Mouse (Mus musculus) gastrocnemius, adult 2 months (tissue): ENCODE measurements around the gene Gm28043. TPM values are rescaled to one million over a fixed set of nuclear protein-coding genes. Genes with fewer than 3 reads are reported as not detected.

Experiments
- DNase-seq: peaks from one replicate; pipeline ENCODE4 v3.0.0; 2022
- H3K27ac ChIP-seq: fragments of 200-600 bp; 2 replicates; pipeline ENCODE4 v1.8.1; 2022; ENCODE audit warnings: mild to moderate bottlenecking
- H3K4me3 ChIP-seq: fragments of 200-600 bp; 2 replicates; pipeline ENCODE4 v1.8.1; 2022; ENCODE audit warnings: mild to moderate bottlenecking, moderate library complexity
- CTCF ChIP-seq: fragments of 200-600 bp; IDR thresholded peaks from 2 replicates; pipeline ENCODE4 v1.8.1; 2022; ENCODE audit warnings: antibody characterized with exemption, mild to moderate bottlenecking, moderate library complexity
- intact Hi-C: fragments of 180-260 bp; cut with DNase I; formaldehyde crosslinking; loops from one replicate; pipeline ENCODE4 v1.15.1; 2025
- total RNA-seq, 2 experiments: library from RNA; stranded (reverse); gene quantifications; 2 replicates each; pipeline ENCODE4 v1.2.3; 2021

Gm28043 gene
- total RNA-seq, 2 experiments from 2014 or later: 0.70 to 1.2 TPM

DNA sequence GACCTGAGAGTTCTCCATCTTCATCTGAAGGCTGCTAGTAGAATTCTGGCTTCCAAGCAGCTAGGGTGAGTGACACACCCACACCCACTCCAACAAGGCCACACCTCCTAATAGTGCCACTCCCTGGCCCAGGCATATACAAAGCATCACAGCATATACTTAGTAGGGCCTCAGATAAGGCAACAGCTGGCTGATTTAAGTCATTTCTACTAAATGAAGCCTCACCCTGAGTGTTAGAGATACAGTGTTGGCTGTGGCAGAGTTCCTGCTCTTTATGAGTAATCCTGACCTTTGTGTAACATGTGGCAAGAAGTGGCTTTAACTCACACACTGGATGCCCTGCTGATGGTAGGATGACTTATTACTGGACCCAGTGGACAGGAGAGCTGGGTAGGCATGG is 55.3 kb downstream of the Gm28043 start:
- TF ChIP-seq CTCF: no peak
- no peak overlapping the region for H3K4me3 ChIP-seq
- H3K27ac ChIP-seq: no peak overlapping the region
- no peak for DNase-seq
- intact Hi-C loops: no loop called here

DNA sequence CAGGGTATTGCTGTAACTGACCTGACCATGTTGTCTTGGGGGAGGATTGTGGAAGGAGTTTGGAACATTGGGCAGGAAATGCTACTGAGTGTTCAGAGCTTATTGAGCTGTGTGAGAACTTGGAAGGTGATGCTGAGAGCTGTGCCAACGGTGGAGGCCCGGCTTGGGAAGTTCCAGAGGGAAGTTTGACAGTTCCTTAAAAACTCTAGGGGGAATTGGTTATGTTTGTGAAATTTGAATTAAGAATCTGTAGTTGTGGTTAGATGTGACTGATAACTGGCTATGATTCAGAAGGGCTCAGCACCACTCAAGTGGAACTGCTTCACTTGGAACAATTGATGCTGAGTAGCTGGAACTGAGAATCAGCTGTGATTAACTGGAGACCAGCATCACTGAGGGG is 56.3 kb downstream of the Gm28043 start:
- Histone ChIP-seq H3K27ac (no peak overlapping the region), H3K4me3 (no peak overlapping the region)
- DNase-seq: no peak
- no peak for TF ChIP-seq CTCF
- intact Hi-C loops: no loop called here

DNA sequence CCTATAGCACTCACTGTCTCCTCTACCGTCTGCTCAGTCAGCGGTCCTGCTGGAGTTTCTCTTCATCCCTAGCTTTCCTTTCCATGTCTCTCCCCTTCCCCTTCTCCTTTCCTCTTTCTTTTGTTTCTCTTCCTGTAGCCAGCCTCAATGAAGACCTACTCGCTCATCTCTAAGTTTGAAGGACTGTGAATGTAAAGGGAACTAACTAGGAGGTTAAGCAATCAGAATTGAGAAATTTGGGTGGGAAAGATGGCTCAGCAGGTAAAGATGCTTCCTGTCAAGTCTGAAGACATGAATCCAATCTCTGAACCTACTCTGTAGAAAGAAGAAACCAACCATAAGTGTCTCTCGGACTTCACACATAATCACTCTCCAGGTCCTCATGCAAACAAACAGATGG is 58.6 kb downstream of the Gm28043 start:
- Histone ChIP-seq H3K4me3 (no peak overlapping the region), H3K27ac (no peak overlapping the region)
- TF ChIP-seq CTCF: no peak
- DNase-seq: no peak
- intact Hi-C loops: no loop called here

DNA sequence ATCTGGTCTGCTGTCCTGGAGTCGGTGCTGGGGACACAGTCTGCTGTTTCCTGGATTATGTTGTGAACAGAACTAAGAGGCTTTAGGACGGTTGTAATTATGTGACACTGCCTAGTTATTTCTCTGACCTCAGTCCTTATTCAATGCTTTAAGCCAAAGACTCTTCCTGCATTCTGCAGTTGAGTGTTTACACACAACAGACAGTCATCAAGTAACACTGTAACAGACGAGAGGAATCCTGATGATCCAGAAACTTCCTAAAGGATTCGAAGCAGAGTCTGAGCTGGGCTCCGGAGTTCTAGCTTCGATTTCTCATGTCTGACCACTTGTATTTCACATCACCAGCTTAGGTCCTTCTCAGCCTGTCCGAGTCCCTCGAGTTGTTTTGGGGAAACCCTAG is 63.9 kb downstream of the Gm28043 start:
- H3K27ac ChIP-seq: no peak overlapping the region
- no peak for DNase-seq
- intact Hi-C loops: no loop called here
- no peak for TF ChIP-seq CTCF
- H3K4me3 ChIP-seq: no peak overlapping the region

DNA sequence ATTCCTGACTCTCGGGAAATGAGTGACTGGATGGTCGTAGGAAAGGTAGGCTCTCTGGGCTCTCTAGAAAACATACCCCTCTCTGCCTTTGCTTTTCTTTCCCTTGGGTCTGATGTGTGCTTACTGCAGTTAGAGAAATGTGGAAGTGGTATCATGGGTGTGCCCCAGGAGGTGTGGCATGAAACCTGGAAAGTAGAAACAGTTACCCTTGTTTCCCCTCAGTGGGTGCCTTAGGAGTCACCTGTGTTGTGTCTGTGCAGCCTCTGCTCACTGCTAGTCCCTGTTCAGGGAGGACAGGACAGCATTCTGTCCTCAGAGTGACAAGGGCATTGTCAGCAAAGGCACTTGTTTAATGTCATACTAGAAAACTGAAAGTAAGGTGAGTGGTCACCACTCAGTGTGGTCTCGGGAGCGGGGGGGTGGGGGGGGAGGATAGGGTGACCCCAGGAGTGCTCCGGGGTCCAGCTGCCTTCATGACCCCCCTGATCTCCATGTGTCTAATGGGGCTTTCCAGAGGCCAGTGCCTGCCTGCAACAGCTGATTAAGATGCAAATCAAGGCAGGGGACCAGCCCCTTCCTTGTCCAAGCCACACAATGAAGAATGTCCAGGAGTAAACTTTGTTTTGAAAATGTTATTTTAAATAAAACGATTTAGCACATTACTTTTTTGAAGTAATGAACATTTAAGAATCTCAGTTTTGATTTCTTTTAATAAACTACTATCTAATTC is 64.5 kb downstream of the Gm28043 start:
- H3K4me3 ChIP-seq: no peak overlapping the region
- no peak overlapping the region for H3K27ac ChIP-seq
- intact Hi-C loops: no loop called here
- no peak for DNase-seq
- no peak for TF ChIP-seq CTCF

DNA sequence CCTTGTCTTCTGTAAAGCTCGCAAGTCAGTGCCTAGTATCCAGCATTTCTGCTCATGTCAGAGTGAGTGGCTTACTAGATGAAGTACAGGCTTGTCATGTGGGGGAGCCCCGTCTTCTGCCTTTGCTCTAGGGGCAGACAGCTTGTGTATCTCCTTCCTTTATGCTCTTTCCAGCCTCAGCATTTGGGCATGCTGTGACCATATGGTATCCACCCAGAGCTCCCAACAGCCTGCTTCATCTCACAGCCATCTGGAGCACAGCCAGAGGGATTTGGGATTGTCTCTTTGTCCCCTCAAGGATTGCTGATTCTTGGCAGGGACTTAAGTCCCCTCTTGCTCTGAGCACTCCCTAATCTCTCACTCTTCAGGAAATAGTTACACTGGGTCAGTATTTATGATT is 65.5 kb downstream of the Gm28043 start:
- TF ChIP-seq CTCF: no peak
- no peak overlapping the region for H3K4me3 ChIP-seq
- intact Hi-C loops: no loop called here
- DNase-seq: no peak
- H3K27ac ChIP-seq: no peak overlapping the region

DNA sequence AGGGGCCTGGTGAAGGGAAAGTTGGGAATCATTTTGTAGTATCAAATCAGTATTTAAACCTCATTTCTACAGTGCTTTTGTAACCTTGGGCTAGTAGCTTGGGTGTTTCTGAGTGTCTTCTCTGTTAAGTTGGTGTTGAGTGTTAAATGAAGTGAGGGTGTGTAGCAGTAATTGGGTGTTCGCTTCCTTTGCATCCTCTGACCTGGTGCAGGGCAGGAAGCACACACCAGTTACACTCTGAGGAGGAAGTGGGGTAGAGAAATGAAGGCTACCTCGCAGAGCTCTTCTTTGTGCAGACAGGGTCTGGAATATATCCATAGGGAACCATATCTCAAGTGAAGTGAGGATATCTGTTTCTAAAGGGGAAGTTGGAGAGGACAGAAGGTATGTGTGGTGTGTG is 66.2 kb downstream of the Gm28043 start:
- DNase-seq: no peak
- TF ChIP-seq CTCF: no peak
- Histone ChIP-seq H3K4me3 (no peak overlapping the region), H3K27ac (no peak overlapping the region)
- intact Hi-C loops: no loop called here

DNA sequence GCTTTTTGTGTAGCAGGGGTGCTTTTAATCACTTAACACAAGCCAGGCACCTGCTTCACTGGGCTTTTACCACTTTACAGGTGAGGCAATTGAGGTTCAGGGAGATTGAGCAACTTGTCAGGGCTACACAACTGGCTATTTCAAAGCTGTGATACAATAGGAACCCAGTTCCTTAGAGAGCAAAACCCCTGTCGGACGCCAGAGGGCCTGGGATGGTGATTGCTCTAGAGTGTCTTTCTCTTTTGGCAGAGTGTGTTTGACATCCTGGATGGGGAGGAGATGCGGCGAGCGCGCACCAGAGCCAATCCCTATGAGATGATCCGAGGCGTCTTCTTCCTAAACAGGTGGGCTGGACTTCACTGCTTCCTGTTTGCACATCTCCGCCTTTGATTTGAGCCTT is 67.0 kb downstream of the Gm28043 start:
- DNase-seq: no peak

DNA sequence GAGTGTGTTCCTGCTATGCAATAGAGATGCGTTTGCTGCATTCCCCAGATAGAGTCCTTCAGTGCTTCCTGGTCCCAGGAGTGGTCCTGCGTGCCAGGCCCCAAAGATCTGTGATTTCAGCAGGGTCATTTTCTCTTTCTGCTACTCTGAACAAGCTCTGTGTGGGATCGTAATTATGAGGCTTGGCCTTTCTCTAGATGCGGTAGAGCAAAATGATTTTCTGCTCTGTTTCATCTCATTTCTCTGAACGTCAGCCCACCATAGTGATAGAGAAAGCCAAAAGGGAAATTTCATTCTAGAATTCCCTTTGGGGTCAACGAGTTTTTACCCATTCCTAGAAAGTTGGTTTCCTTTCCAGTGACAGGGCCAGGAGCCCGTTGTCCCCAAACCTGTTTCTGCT is 67.6 kb downstream of the Gm28043 start:
- H3K27ac ChIP-seq: no peak overlapping the region
- H3K4me3 ChIP-seq: no peak overlapping the region
- DNase-seq: no peak
- intact Hi-C loops: no loop called here
- no peak for TF ChIP-seq CTCF

More for the DNA sequence above, 67.0 kb downstream of the Gm28043 start:
- intact Hi-C loops: no loop called here
- no peak for TF ChIP-seq CTCF
- Histone ChIP-seq H3K27ac (no peak overlapping the region), H3K4me3 (no peak overlapping the region)

DNA sequence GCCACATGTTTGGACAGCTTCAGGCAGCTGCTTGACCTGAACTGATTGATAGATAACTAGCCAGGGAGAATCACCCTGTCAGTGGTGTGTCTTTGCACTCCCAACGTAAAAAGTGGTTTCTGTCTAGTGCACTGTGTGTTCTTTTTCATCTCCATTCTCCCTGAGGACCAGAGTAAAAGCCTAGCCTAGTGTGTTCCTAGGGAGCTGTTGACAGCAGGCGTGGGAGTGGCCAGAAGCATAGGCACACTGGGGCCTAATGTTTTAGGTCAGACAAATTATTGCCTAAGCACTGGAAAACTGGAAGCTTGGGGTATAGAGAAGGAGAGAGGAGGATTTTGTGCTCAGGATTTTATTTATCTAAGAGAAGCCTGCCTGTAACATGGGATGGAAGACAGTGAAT is 68.5 kb downstream of the Gm28043 start:
- Histone ChIP-seq H3K27ac (no peak overlapping the region), H3K4me3 (no peak overlapping the region)
- no peak for TF ChIP-seq CTCF
- DNase-seq: no peak
- intact Hi-C loops: no loop called here

DNA sequence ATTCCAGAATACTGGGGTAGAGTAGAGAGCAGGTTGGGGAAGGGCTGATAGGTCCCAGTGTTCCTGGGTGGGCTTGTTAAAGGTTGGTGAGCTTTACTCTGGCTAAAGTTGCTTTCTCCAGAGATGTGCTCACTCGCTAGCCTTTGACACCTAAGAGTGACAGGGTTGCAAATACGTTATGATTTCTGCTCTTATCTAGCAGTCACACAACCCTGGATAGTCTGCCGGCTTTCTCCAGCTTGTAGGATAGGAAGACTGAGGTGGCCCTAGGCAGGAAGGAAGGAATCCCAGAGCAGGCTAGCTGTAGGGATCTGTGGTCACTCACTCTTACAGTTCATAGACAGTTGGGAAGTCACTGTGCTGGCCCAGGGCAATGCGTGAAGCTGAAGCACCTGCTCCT is 69.6 kb downstream of the Gm28043 start:
- DNase-seq: no peak
- no peak for TF ChIP-seq CTCF

DNA sequence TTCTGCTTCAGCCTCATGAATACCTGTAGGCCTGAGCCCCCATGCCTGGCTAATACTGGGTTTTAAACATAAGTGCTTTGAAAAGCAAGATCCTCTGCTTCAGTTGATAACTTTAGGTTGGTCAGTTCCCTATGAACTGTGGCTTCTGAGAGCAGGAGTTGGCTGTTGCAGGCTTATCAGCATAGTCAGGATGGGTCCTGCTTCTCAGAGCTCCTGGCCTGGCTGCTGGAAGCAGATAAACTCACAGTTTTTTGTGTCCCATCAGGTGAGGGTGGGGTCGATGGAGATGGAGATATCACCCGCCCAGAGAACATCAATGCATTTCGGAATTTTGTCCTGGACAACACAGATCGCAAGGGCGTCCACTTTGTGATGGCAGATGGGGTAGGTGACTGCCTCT is 72.1 kb downstream of the Gm28043 start:
- intact Hi-C loops: no loop called here
- no peak overlapping the region for H3K4me3 ChIP-seq
- no peak for DNase-seq
- no peak for TF ChIP-seq CTCF
- H3K27ac ChIP-seq: no peak overlapping the region

More for the DNA sequence above, 69.6 kb downstream of the Gm28043 start:
- Histone ChIP-seq H3K27ac (no peak overlapping the region), H3K4me3 (no peak overlapping the region)
- intact Hi-C loops: no loop called here

DNA sequence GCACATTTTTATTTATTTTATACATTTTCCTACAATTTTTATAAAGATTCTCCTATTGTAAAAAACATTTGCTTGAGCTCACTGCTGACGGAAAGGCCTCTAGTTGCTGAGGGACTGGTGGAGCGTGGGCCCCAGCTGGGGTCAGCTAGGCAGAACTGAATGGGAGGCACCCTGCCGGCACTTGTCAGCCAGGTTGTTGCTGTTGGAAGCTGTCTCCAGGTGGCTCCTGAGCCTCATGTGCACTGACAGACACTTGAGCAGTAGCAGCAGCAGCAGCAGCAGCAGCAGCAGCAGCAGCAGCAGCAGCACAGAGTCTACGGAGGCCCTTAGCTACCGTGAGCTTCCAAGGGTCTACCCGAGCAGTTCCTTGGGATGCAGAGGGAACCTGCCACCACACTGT is 72.7 kb downstream of the Gm28043 start:
- intact Hi-C loops: no loop called here
- DNase-seq: no peak
- H3K4me3 ChIP-seq: no peak overlapping the region
- no peak for TF ChIP-seq CTCF
- H3K27ac ChIP-seq: no peak overlapping the region

DNA sequence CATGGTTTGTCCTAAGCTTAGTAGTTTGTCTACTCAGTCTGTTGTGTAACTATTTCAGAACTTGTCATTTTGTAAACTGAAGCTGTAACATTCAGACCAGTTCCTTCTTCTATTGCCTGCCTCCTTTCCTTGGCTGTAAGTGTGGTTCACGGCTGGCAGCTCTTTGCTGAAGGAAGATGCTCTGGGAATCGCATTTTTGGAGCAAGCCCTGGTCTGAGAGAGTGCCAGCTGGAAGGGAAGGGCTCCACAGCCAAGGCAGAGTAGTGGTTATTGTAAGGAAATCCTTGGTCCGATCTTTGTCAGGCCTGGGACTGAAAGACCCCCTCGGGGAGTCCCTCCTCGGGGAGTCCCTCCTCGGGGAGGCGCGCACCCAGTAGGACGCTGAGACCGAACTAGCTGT is 73.9 kb downstream of the Gm28043 start:
- Histone ChIP-seq H3K27ac (no peak overlapping the region), H3K4me3 (no peak overlapping the region)
- TF ChIP-seq CTCF: no peak
- intact Hi-C loops: no loop called here
- DNase-seq: no peak
